Mouse (Mus musculus): ENCODE data around the gene Eml6. TPM values are rescaled to one million over a fixed set of nuclear protein-coding genes. Genes with fewer than 3 reads are reported as not detected.
"Not testable (repeated sequence)": the region's sequence is repeated elsewhere in the genome, so short reads cannot be mapped to it uniquely, and the experiment has no call there.

Gene Eml6
- polyA plus RNA-seq, 1 experiment = 17.4 TPM

DNA sequence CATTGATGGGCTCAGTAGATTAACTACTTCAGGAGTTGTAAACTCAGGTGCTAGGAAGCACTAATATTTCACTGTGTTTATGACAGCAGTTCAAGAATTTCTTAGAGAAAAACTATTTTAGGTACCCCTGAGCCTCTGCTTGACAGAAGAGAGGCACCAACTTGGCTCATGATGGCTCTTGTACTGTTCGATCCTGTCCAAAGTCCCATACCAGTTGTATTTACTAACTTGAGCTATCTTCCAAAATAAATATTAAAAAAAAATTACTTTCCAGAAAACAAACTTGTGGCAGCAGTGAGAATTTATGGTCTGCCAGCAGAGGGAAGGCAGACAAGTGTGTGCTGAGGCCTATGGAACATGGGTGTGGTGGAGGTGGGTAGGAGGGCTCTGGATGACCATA lies 263.1 kb downstream of the Eml6 start:
- H3K27me3 ChIP-seq (ENCODE audit: control insufficient read depth, insufficient read depth, low read length) = no peaks in the 10 kb centered on the region
- TF ChIP-seq CTCF (IDR thresholded peaks at IDR 0.05; ENCODE audit: control insufficient read depth, insufficient read depth, insufficient replicate concordance, low read depth, low read length) (no peak), POLR2A (IDR thresholded peaks at IDR 0.05; ENCODE audit: control insufficient read depth, low read depth, low read length) (no peak)
- no peak overlapping the region for H3K27ac ChIP-seq (ENCODE audit: control insufficient read depth, insufficient read depth, low read depth, low read length)
- no peaks in the 10 kb centered on the region for H3K36me3 ChIP-seq (ENCODE audit: control insufficient read depth, insufficient read depth, low read length)
- H3K4me1 ChIP-seq (ENCODE audit: control insufficient read depth, insufficient read depth, low read length) = no peaks in the 10 kb centered on the region
- no peak overlapping the region for H3K4me3 ChIP-seq (ENCODE audit: control insufficient read depth, low read depth, low read length)

DNA sequence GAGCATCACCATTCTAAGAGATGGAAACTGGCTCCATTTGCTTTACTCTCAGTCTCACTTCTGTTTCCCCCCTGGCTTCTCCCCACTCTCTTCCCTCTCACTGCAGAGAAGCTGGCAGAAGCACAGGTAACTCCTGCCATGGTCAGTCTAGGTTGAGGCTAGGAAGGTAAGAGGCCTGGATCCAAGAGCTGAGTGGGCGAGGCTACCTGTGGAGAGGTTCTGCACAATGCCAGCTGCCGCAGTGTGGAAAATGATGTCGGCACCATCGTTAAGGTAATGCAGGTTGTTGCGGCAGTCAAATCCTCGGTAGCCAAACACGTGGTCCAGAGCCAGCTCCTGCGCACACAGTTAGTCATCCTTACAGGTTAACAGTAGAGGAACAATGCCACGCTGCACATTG lies 264.4 kb downstream of the Eml6 start:
- H3K27me3 ChIP-seq (ENCODE audit: control insufficient read depth, insufficient read depth, low read length) = no peaks in the 10 kb centered on the region
- no peak overlapping the region for H3K27ac ChIP-seq (ENCODE audit: control insufficient read depth, insufficient read depth, low read depth, low read length)
- TF ChIP-seq CTCF (IDR thresholded peaks at IDR 0.05; ENCODE audit: control insufficient read depth, insufficient read depth, insufficient replicate concordance, low read depth, low read length) = no peak
- TF ChIP-seq POLR2A (IDR thresholded peaks at IDR 0.05; ENCODE audit: control insufficient read depth, low read depth, low read length) = no peak
- no peak overlapping the region for H3K4me3 ChIP-seq (ENCODE audit: control insufficient read depth, low read depth, low read length)
- H3K4me1 ChIP-seq (ENCODE audit: control insufficient read depth, insufficient read depth, low read length) = no peaks in the 10 kb centered on the region
- no peaks in the 10 kb centered on the region for H3K36me3 ChIP-seq (ENCODE audit: control insufficient read depth, insufficient read depth, low read length)

DNA sequence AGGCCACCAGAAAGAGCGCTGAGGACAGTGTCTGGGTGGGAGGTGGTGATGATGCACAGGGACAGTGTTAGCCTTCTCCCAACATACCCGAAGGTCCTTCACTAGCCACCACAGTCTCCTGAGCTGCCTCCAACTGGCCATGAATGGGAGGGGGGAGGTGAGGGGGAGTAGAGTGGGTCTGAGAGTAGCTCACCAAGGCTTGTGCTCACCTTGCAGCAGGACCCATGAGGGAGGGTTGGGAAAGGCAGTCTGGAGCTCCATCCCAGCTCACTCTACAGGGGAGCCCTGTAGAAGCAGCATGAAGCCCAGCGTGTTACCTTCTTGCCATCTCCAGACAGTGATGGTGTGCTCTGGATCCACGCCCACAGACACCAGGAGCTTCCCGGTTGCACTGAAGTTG lies 267.2 kb downstream of the Eml6 start:
- H3K27ac ChIP-seq (ENCODE audit: control insufficient read depth, insufficient read depth, low read depth, low read length) = no peak overlapping the region
- TF ChIP-seq POLR2A (IDR thresholded peaks at IDR 0.05; ENCODE audit: control insufficient read depth, low read depth, low read length) = no peak
- no peak for TF ChIP-seq CTCF (IDR thresholded peaks at IDR 0.05; ENCODE audit: control insufficient read depth, insufficient read depth, insufficient replicate concordance, low read depth, low read length)
- H3K36me3 ChIP-seq (ENCODE audit: control insufficient read depth, insufficient read depth, low read length) = no peaks in the 10 kb centered on the region
- no peaks in the 10 kb centered on the region for H3K4me1 ChIP-seq (ENCODE audit: control insufficient read depth, insufficient read depth, low read length)
- H3K4me3 ChIP-seq (ENCODE audit: control insufficient read depth, low read depth, low read length) = no peak overlapping the region
- H3K27me3 ChIP-seq (ENCODE audit: control insufficient read depth, insufficient read depth, low read length) = no peaks in the 10 kb centered on the region

DNA sequence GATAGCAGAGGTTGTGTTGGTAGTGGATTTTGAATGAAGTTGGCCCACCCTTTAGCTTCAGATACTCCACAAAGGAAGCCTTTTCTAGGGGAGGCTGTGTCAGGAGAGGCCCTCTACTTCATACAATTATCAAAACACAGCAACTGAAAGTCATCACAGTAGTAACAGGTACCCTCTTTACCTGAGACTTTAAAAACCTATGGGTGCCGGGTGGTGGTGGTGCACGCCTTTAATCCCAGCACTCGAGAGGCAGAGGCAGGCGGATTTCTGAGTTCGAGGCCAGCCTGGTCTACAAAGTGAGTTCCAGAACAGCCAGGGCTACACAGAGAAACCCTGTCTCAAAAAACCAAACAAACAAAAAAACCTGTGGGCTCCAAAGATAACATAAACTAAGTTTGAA lies 269.8 kb downstream of the Eml6 start:
- not testable (repeated sequence) for H3K4me1 ChIP-seq (ENCODE audit: control insufficient read depth, insufficient read depth, low read length); H3K27me3 ChIP-seq (ENCODE audit: control insufficient read depth, insufficient read depth, low read length); H3K4me3 ChIP-seq (ENCODE audit: control insufficient read depth, low read depth, low read length); H3K36me3 ChIP-seq (ENCODE audit: control insufficient read depth, insufficient read depth, low read length); H3K27ac ChIP-seq (ENCODE audit: control insufficient read depth, insufficient read depth, low read depth, low read length)

DNA sequence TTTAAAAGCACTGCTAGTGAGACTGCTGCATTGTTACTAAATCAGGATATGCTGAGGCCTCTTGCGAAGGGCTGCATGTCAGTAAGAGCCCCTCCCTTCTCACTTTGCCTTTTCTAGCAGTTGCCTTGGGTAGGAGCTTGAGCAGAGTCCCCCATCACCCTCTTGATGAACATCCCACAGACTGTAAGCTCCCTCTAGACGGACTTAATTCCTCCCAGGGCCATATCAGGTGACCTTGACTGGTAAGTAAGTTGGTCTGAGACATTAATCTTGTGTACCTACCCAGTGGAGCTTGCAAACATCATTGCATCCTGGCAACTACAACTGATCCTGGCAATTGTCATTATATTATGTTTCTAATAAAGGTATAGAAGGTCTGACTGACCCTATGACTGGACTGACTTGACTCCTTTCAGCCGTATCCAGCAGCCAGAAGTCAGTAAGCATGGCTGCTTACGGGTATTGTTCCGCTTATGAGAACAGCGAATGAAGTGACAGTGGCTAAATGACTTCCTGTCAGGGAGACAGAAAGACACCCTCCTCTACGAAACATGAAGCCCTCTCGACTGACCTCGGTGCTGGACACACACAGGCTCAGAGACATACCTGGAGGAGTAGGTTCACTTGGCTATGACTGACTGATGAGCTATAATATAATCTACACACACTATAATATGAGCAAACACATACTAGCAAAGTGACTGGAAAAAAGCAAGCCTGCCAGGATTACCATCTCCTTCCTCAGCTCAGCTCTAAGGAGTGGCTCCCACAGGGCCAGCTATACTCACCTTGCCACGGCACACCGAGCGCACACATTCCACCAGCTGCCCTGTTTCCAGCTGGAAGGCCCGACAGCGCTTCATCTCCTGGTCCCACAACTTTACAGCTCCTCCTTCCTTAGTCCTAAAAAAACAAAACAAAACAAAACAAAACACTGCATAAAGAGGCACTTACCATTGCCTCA lies 273.9 kb downstream of the Eml6 start:
- H3K4me3 ChIP-seq (ENCODE audit: control insufficient read depth, low read depth, low read length) = no peak overlapping the region
- no peaks in the 10 kb centered on the region for H3K27me3 ChIP-seq (ENCODE audit: control insufficient read depth, insufficient read depth, low read length)
- H3K36me3 ChIP-seq (ENCODE audit: control insufficient read depth, insufficient read depth, low read length) = no peaks in the 10 kb centered on the region
- TF ChIP-seq CTCF (IDR thresholded peaks at IDR 0.05; ENCODE audit: control insufficient read depth, insufficient read depth, insufficient replicate concordance, low read depth, low read length) = no peak
- no peak for TF ChIP-seq POLR2A (IDR thresholded peaks at IDR 0.05; ENCODE audit: control insufficient read depth, low read depth, low read length)
- no peaks in the 10 kb centered on the region for H3K4me1 ChIP-seq (ENCODE audit: control insufficient read depth, insufficient read depth, low read length)
- no peak overlapping the region for H3K27ac ChIP-seq (ENCODE audit: control insufficient read depth, insufficient read depth, low read depth, low read length)

- Histone ChIP-seq H3K36me3 (ENCODE audit: control insufficient read depth, insufficient read depth, low read length) (no peaks in the 10 kb centered on the region), H3K4me3 (ENCODE audit: control insufficient read depth, low read depth, low read length) (no peak overlapping the region), H3K27me3 (ENCODE audit: control insufficient read depth, insufficient read depth, low read length) (no peaks in the 10 kb centered on the region), H3K27ac (ENCODE audit: control insufficient read depth, insufficient read depth, low read depth, low read length) (no peak overlapping the region), H3K4me1 (ENCODE audit: control insufficient read depth, insufficient read depth, low read length) (no peaks in the 10 kb centered on the region)
- TF ChIP-seq POLR2A (IDR thresholded peaks at IDR 0.05; ENCODE audit: control insufficient read depth, low read depth, low read length) = no peak
- no peak for TF ChIP-seq CTCF (IDR thresholded peaks at IDR 0.05; ENCODE audit: control insufficient read depth, insufficient read depth, insufficient replicate concordance, low read depth, low read length)
Observed at GRCm38 (mm10) chr11:29751013-29751412, 274.8 kb downstream of the Eml6 start.

GRCm38 (mm10) chr11:29749468-29749829 lies 276.4 kb downstream of the Eml6 start:
- Histone ChIP-seq H3K36me3 (ENCODE audit: control insufficient read depth, insufficient read depth, low read length) (no peaks in the 10 kb centered on the region), H3K27me3 (ENCODE audit: control insufficient read depth, insufficient read depth, low read length) (no peaks in the 10 kb centered on the region), H3K4me1 (ENCODE audit: control insufficient read depth, insufficient read depth, low read length) (no peaks in the 10 kb centered on the region), H3K4me3 (ENCODE audit: control insufficient read depth, low read depth, low read length) (no peak overlapping the region), H3K27ac (ENCODE audit: control insufficient read depth, insufficient read depth, low read depth, low read length) (no peak overlapping the region)
- TF ChIP-seq CTCF (IDR thresholded peaks at IDR 0.05; ENCODE audit: control insufficient read depth, insufficient read depth, insufficient replicate concordance, low read depth, low read length) (no peak), POLR2A (IDR thresholded peaks at IDR 0.05; ENCODE audit: control insufficient read depth, low read depth, low read length) (no peak)
